Mouse (Mus musculus): ENCODE measurements around the gene Mon1a.

GRCm38 (mm10) chr9:107898563-107898962 is 10.6 kb downstream of the Mon1a start:
- TF ChIP-seq CTCF (IDR thresholded peaks at IDR 0.05; ENCODE audit: control insufficient read depth, insufficient read depth, low read length) (no peak), POLR2A (IDR thresholded peaks at IDR 0.05; ENCODE audit: borderline replicate concordance, control insufficient read depth, low read depth, low read length) (no peak)
